Comparison of ENCODE assay signal across 12 mouse cellular contexts in genomic region chr12:98005671-98006469, GRCm38 (mm10).
DNase-seq lines count a peak whose midpoint lies in the region; ATAC-seq and TF ChIP-seq lines count a peak whose summit lies in the region.
"Had no signal": no experiment of that assay in that cellular context is flagged by ENCODE, and none has a peak within 500 bp of the region (broad histone marks: within the 10 kb centered on the region; RNA-seq: fewer than 3 reads in every experiment).

No protein-coding gene starts in this region.

- TF ChIP-seq CTCF in heart, postnatal 0 days (IDR thresholded peaks at IDR 0.05; ENCODE audit: low read depth) = no peak
- TF ChIP-seq CTCF in lung, embryonic 14.5 days (IDR thresholded peaks at IDR 0.05; ENCODE audit: low read depth) = no peak
- no peak for TF ChIP-seq CTCF in Patski (IDR thresholded peaks at IDR 0.05)
- TF ChIP-seq CTCF in hindbrain, postnatal 0 days (IDR thresholded peaks at IDR 0.05; ENCODE audit: low read depth) = no peak

- H3K27me3 ChIP-seq in heart, postnatal 0 days (ENCODE audit: control insufficient read depth, insufficient read depth, low read length) = no peaks in the 10 kb centered on the region
- H3K27me3 ChIP-seq in lung, embryonic 14.5 days (ENCODE audit: insufficient read depth, low read length) = no peaks in the 10 kb centered on the region
- no peaks in the 10 kb centered on the region for H3K27me3 ChIP-seq in Patski
- no peaks in the 10 kb centered on the region for H3K27me3 ChIP-seq in hindbrain, postnatal 0 days (ENCODE audit: insufficient read depth, low read length)
- H3K27me3 ChIP-seq: limb, embryonic 12.5 days had no signal

- no peak overlapping the region for H3K4me2 ChIP-seq in heart, postnatal 0 days (ENCODE audit: low read depth, low read length)
- H3K4me2 ChIP-seq in lung, embryonic 14.5 days = no peak overlapping the region
- no peak overlapping the region for H3K4me2 ChIP-seq in hindbrain, postnatal 0 days (ENCODE audit: low read depth, low read length)
- H3K4me2 ChIP-seq: limb, embryonic 12.5 days had no signal

- in situ Hi-C loops in Patski (cut with MboI; ENCODE audit: low pct_unique_long_range_greater_than_20kb) = no loop called here

- TF ChIP-seq EP300 in heart, postnatal 0 days (IDR thresholded peaks at IDR 0.05; ENCODE audit: low read depth) = no peak

- WGBS in heart, postnatal 0 days = 34% methylated on average over 5 of the region's 5 CpGs
- 57% methylated on average over 5 of the region's 5 CpGs for WGBS in lung, embryonic 14.5 days
- 23% methylated on average over 5 of the region's 5 CpGs for WGBS in hindbrain, postnatal 0 days

- H3K4me1 ChIP-seq in heart, postnatal 0 days (ENCODE audit: control insufficient read depth, insufficient read depth) = no peaks in the 10 kb centered on the region
- no peaks in the 10 kb centered on the region for H3K4me1 ChIP-seq in lung, embryonic 14.5 days (ENCODE audit: insufficient read depth)
- H3K4me1 ChIP-seq in hindbrain, postnatal 0 days (ENCODE audit: insufficient read depth, low read length) = no peaks in the 10 kb centered on the region
- H3K4me1 ChIP-seq: limb, embryonic 12.5 days had no signal

- no peak for ATAC-seq in heart, postnatal 0 days (ENCODE audit: insufficient read depth, low read depth)
- ATAC-seq in lung, embryonic 14.5 days (ENCODE audit: insufficient read depth) = peak; percentile 76; the same call in 1 of the 2 replicates
- peak; percentile 86 for ATAC-seq in Patski
- peak; percentile 74 for ATAC-seq in hindbrain, postnatal 0 days

- H3K9ac ChIP-seq in heart, postnatal 0 days (replicated peaks; ENCODE audit: low read depth, low read length) = no peak overlapping the region
- no peak overlapping the region for H3K9ac ChIP-seq in lung, embryonic 14.5 days
- no peak overlapping the region for H3K9ac ChIP-seq in hindbrain, postnatal 0 days (replicated peaks; ENCODE audit: low read length)
- H3K9ac ChIP-seq: limb, embryonic 12.5 days had no signal

- CTCF ChIA-PET in Patski (lab: Charles Lee) = interaction anchor here (1.3 to 1.5 kb wide), 2 partner anchors 10 to 144 kb away, joined by 3 read pairs; no protein-coding TSS in a partner anchor

- H3K27ac ChIP-seq in heart, postnatal 0 days (ENCODE audit: low read depth) = no peak overlapping the region
- peak overlapping the region; percentile 34; the same call in 1 of the 2 replicates for H3K27ac ChIP-seq in lung, embryonic 14.5 days (ENCODE audit: low read depth)
- H3K27ac ChIP-seq in hindbrain, postnatal 0 days = no peak overlapping the region
- H3K27ac ChIP-seq: limb, embryonic 12.5 days had no signal

- no peak overlapping the region for H3K4me3 ChIP-seq in heart, postnatal 0 days (ENCODE audit: low read depth, low read length)
- H3K4me3 ChIP-seq in lung, embryonic 14.5 days (ENCODE audit: low read depth, low read length) = no peak overlapping the region
- H3K4me3 ChIP-seq in hindbrain, postnatal 0 days (ENCODE audit: low read length) = no peak overlapping the region
- H3K4me3 ChIP-seq: limb, embryonic 12.5 days had no signal

- DNase-seq in heart, postnatal 0 days (ENCODE audit: low spot score) = peak; percentile 5
- DNase-seq in heart, postnatal 4 days = no peak
- peak; percentile 51 for DNase-seq in lung, embryonic 14.5 days
- DNase-seq in lung, postnatal 14 days = no peak
- DNase-seq in Patski (ENCODE audit: low read depth, low spot score) = peak; percentile 28
- DNase-seq in hindbrain, postnatal 0 days (ENCODE audit: low spot score) = peak; percentile 6
- DNase-seq in thymus, postnatal 10 days (ENCODE audit: low spot score in 2 of 2) = no peak
- no peak for DNase-seq in cerebellum, postnatal 36 days
- DNase-seq: B cell, adult 2 months; cerebellum, postnatal 25 days; layer of hippocampus, adult 9-11 months had no signal

- no peaks in the 10 kb centered on the region for H3K9me3 ChIP-seq in heart, postnatal 0 days (replicated peaks; ENCODE audit: control insufficient read depth, low read length)
- no peaks in the 10 kb centered on the region for H3K9me3 ChIP-seq in lung, embryonic 14.5 days (ENCODE audit: low read depth, low read length)
- no peaks in the 10 kb centered on the region for H3K9me3 ChIP-seq in hindbrain, postnatal 0 days (ENCODE audit: low read length)
- H3K9me3 ChIP-seq: limb, embryonic 12.5 days had no signal

- POLR2A ChIA-PET in Patski (lab: Charles Lee) = no interaction called here

- H3K36me3 ChIP-seq in heart, postnatal 0 days (replicated peaks; ENCODE audit: control insufficient read depth, insufficient read depth, low read length) = no peaks in the 10 kb centered on the region
- no peaks in the 10 kb centered on the region for H3K36me3 ChIP-seq in lung, embryonic 14.5 days (ENCODE audit: insufficient read depth)
- H3K36me3 ChIP-seq in hindbrain, postnatal 0 days (ENCODE audit: insufficient read depth, low read length) = no peaks in the 10 kb centered on the region
- H3K36me3 ChIP-seq: limb, embryonic 12.5 days had no signal

Comparison
In these comparisons a context has a peak if more than half of its experiments do, and no peak if none do; other contexts are left out.
1. DNase-seq: peak in heart, postnatal 0 days (single experiment), lung, embryonic 14.5 days (single experiment), Patski (single experiment) and hindbrain, postnatal 0 days (single experiment); none in heart, postnatal 4 days (single experiment), lung, postnatal 14 days (single experiment), thymus, postnatal 10 days (0 of 2) and cerebellum, postnatal 36 days (0 of 2).